Mouse (Mus musculus) stomach, postnatal 0 days (tissue): ENCODE measurements around the gene Mul1.

Experiments
- CTCF ChIP-seq: IDR thresholded peaks from 2 replicates; pipeline ENCODE4 v1.5.1; 2016; ENCODE audit warnings: antibody characterized with exemption, low read depth, mild to moderate bottlenecking, moderate library complexity
- EP300 ChIP-seq: optimal IDR thresholded peaks from 2 replicates; pipeline ENCODE3; 2016; ENCODE audit warnings: antibody characterized with exemption

DNA sequence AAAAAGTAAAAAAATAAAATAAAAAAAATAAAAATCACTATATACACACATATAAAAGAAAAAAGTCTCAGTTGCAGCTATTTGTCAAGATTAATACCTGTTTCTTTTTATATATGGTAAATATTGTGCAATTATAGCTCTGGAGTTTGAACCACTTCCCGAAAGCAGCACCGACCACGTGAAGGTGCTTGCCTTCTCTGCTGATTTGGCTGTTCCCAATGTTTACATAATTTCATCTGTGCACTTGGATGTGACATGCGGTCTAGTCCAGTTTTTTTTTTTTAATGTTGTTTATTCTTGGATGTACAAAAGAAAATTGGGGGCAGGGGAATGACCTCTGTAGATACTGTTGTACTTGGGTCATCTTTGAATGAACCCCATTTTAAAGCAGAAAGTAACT, 22.6 kb downstream of the Mul1 start:
- TF ChIP-seq CTCF: no peak
- no peak for TF ChIP-seq EP300
